Mouse (Mus musculus): ENCODE results near the gene Lamb1. TPM values are rescaled to one million over a fixed set of nuclear protein-coding genes. Genes with fewer than 3 reads are reported as not detected.

Gene Lamb1
- total and polyA plus RNA-seq, 3 experiments, result under 0.01 TPM; not detected in 2

- in situ Hi-C loops (cut with MboI; ENCODE audit: low pct_ligation_motif_present, low pct_unique_long_range_greater_than_20kb, low sequenced_read_pairs), result no loop called here
- dilution Hi-C loops (cut with MboI; ENCODE audit: extremely low pct_ligation_motif_present, extremely low pct_unique_long_range_greater_than_20kb, low sequenced_read_pairs), result no loop called here
- no peak overlapping the region for H3K4me2 ChIP-seq (ENCODE audit: insufficient read depth, low read depth, poor library complexity, severe bottlenecking)
- TF ChIP-seq PAX5 (IDR thresholded peaks at IDR 0.05; ENCODE audit: low read length), result no peak
- no peak for TF ChIP-seq MXI1 (IDR thresholded peaks at IDR 0.05; ENCODE audit: low read depth, low read length)
- H3K9me3 ChIP-seq (replicated peaks; ENCODE audit: low read length), result no peaks in the 10 kb centered on the region
- H3K4me1 ChIP-seq (ENCODE audit: control insufficient read depth in 1 of 2, insufficient read depth in 2 of 2), result no peaks in the 10 kb centered on the region
- no peak overlapping the region for H3K4me3 ChIP-seq (replicated peaks in 1 of 3; ENCODE audit: low read depth in 2 of 3, low read length in 2 of 3, poor library complexity in 1 of 3)
- DNase-seq (ENCODE audit: extremely low read depth), result no peak
- no peak overlapping the region for H3K9ac ChIP-seq (ENCODE audit: insufficient read depth, low read depth)
- no peaks in the 10 kb centered on the region for H3K79me2 ChIP-seq (replicated peaks; ENCODE audit: control insufficient read depth, extremely low read depth, insufficient read depth, poor library complexity, severe bottlenecking)
- H3K36me3 ChIP-seq (replicated peaks in 1 of 2; ENCODE audit: control insufficient read depth in 1 of 2, insufficient read depth in 1 of 2, low read length in 1 of 2), result no peaks in the 10 kb centered on the region
- no peaks in the 10 kb centered on the region for H3K27me3 ChIP-seq (replicated peaks)
- H3K27ac ChIP-seq (ENCODE audit: insufficient read depth, low read depth), result no peak overlapping the region
Observed at GRCm38 (mm10) chr12:31248681-31249080, 16.4 kb upstream of the Lamb1 start.

DNA sequence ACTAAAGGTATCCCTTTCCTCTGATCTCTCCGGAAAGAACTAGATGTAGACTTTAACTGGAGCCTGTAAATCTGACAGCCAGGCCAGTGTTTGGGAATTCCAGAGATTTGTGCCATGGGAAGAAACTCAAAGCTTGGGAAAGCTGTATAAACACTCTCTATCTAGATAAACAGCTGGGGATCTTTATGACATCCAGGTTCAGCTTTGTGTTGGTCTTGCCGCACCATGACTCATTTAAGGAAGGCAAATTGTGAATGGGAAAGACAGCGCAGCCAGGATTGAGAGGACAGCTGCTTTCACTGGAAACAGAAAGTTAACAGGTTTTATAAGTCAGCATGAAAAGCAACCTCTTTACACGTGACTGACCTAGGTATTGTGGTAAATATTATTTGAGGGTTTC, 12.8 kb upstream of the Lamb1 start:
- DNase-seq (ENCODE audit: extremely low read depth), result no peak
- no peak overlapping the region for H3K9ac ChIP-seq (ENCODE audit: insufficient read depth, low read depth)
- H3K4me3 ChIP-seq (replicated peaks in 1 of 3; ENCODE audit: low read depth in 2 of 3, low read length in 2 of 3, poor library complexity in 1 of 3), result no peak overlapping the region
- H3K27me3 ChIP-seq (replicated peaks), result no peaks in the 10 kb centered on the region
- in situ Hi-C loops (cut with MboI; ENCODE audit: low pct_ligation_motif_present, low pct_unique_long_range_greater_than_20kb, low sequenced_read_pairs) (no loop called here), dilution Hi-C loops (cut with MboI; ENCODE audit: extremely low pct_ligation_motif_present, extremely low pct_unique_long_range_greater_than_20kb, low sequenced_read_pairs) (no loop called here)
- H3K27ac ChIP-seq (ENCODE audit: insufficient read depth, low read depth), result no peak overlapping the region
- H3K4me1 ChIP-seq (ENCODE audit: control insufficient read depth in 1 of 2, insufficient read depth in 2 of 2), result no peaks in the 10 kb centered on the region
- no peaks in the 10 kb centered on the region for H3K79me2 ChIP-seq (replicated peaks; ENCODE audit: control insufficient read depth, extremely low read depth, insufficient read depth, poor library complexity, severe bottlenecking)
- no peaks in the 10 kb centered on the region for H3K36me3 ChIP-seq (replicated peaks in 1 of 2; ENCODE audit: control insufficient read depth in 1 of 2, insufficient read depth in 1 of 2, low read length in 1 of 2)
- TF ChIP-seq POLR2AphosphoS2 (IDR thresholded peaks at IDR 0.05; ENCODE audit: low read depth, low read length), result no peak
- TF ChIP-seq ZC3H11A (IDR thresholded peaks at IDR 0.05; ENCODE audit: low read depth, low read length), result no peak
- no peak for TF ChIP-seq USF1 (IDR thresholded peaks at IDR 0.05; ENCODE audit: low read depth, low read length)
- TF ChIP-seq BHLHE40 (IDR thresholded peaks at IDR 0.05; ENCODE audit: low read depth, low read length), result peak; percentile 35; the same call in 1 of the 2 replicates
- TF ChIP-seq UBTF (IDR thresholded peaks at IDR 0.05; ENCODE audit: low read depth, low read length), result no peak
- TF ChIP-seq HCFC1 (IDR thresholded peaks at IDR 0.05; ENCODE audit: low read depth, low read length), result no peak
- TF ChIP-seq RAD21 (IDR thresholded peaks at IDR 0.05; ENCODE audit: low read depth, low read length), result no peak
- TF ChIP-seq CHD1 (IDR thresholded peaks at IDR 0.05; ENCODE audit: low read depth, low read length), result no peak
- no peaks in the 10 kb centered on the region for H3K9me3 ChIP-seq (replicated peaks; ENCODE audit: low read length)
- H3K4me2 ChIP-seq (ENCODE audit: insufficient read depth, low read depth, poor library complexity, severe bottlenecking), result no peak overlapping the region

- in situ Hi-C loops (cut with MboI; ENCODE audit: low pct_ligation_motif_present, low pct_unique_long_range_greater_than_20kb, low sequenced_read_pairs), result no loop called here
- no peak overlapping the region for H3K4me2 ChIP-seq (ENCODE audit: insufficient read depth, low read depth, poor library complexity, severe bottlenecking)
- no peak for TF ChIP-seq MAX (IDR thresholded peaks at IDR 0.05; ENCODE audit: low read length)
- H3K27ac ChIP-seq (ENCODE audit: insufficient read depth, low read depth), result no peak overlapping the region
- dilution Hi-C loops (cut with MboI; ENCODE audit: extremely low pct_ligation_motif_present, extremely low pct_unique_long_range_greater_than_20kb, low sequenced_read_pairs), result no loop called here
- H3K36me3 ChIP-seq (replicated peaks in 1 of 2; ENCODE audit: control insufficient read depth in 1 of 2, insufficient read depth in 1 of 2, low read length in 1 of 2), result no peaks in the 10 kb centered on the region
- H3K9me3 ChIP-seq (replicated peaks; ENCODE audit: low read length), result no peaks in the 10 kb centered on the region
- no peaks in the 10 kb centered on the region for H3K27me3 ChIP-seq (replicated peaks)
- no peak overlapping the region for H3K4me3 ChIP-seq (replicated peaks in 1 of 3; ENCODE audit: low read depth in 2 of 3, low read length in 2 of 3, poor library complexity in 1 of 3)
- H3K9ac ChIP-seq (ENCODE audit: insufficient read depth, low read depth), result no peak overlapping the region
- DNase-seq (ENCODE audit: extremely low read depth), result no peak
- no peaks in the 10 kb centered on the region for H3K79me2 ChIP-seq (replicated peaks; ENCODE audit: control insufficient read depth, extremely low read depth, insufficient read depth, poor library complexity, severe bottlenecking)
- H3K4me1 ChIP-seq (ENCODE audit: control insufficient read depth in 1 of 2, insufficient read depth in 2 of 2), result no peaks in the 10 kb centered on the region
Observed at GRCm38 (mm10) chr12:31254978-31255377, 10.1 kb upstream of the Lamb1 start.
